ENCODE assay signal across 9 mouse cellular contexts in the genomic region with DNA sequence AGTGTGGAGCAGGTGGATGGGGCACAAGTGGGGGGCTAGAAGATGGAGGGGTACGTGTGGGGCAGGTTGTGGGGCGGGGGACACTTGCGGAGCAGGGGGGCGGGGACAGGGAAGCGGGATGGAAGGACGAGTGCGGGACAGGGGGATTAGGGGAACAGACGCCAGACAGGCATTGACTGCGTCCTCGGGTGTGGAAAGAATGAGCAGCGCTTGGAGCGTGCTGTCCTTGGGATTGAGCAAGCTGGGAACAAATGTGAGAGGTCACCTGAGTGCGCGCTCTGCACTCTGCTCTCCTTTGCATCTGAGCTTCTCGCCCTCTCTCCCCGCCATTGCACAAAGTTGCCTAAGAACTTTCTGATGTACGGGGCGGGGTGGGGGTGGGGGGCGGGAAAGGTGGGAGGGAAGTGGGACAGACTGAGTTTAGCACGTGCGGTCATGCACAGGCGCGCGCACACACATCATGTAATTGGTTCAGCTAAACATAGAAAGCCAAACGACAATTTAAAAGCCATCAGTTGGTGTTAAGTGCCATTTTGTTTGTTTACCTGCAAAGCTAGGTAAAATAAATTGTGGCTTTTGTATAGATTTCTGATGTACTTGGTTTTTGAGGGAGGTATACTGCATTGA. TPM values are rescaled to one million over a fixed set of nuclear protein-coding genes. Genes with fewer than 3 reads are reported as not detected.
DNase-seq lines count a peak whose midpoint lies in the region; ATAC-seq and TF ChIP-seq lines count a peak whose summit lies in the region.
"Had no signal": no experiment of that assay in that cellular context is flagged by ENCODE, and none has a peak within 500 bp of the region (broad histone marks: within the 10 kb centered on the region; RNA-seq: fewer than 3 reads in every experiment).

No protein-coding gene starts in this region.

- no peaks in the 10 kb centered on the region for H3K9me3 ChIP-seq in embryonic facial prominence, embryonic 10.5 days
- H3K9me3 ChIP-seq in heart, postnatal 0 days (replicated peaks; ENCODE audit: control insufficient read depth, low read length), result no peaks in the 10 kb centered on the region
- 0 out of 2 replicates have a peak, but pooled peaks cover 7% of the 10 kb centered on the region for H3K9me3 ChIP-seq in megakaryocyte, embryonic 14.5 days

- peak; percentile 66 for ATAC-seq in heart, postnatal 0 days (ENCODE audit: insufficient read depth, low read depth)

- TF ChIP-seq POLR2A in testis, adult 2 months (IDR thresholded peaks at IDR 0.05; ENCODE audit: control insufficient read depth, low read depth, low read length), result no peak

- peaks cover 21% of the 10 kb centered on the region for H3K4me1 ChIP-seq in embryonic facial prominence, embryonic 10.5 days
- H3K4me1 ChIP-seq in heart, postnatal 0 days (ENCODE audit: control insufficient read depth, insufficient read depth), result no peaks in the 10 kb centered on the region
- peaks cover 57% of the 10 kb centered on the region for H3K4me1 ChIP-seq in megakaryocyte, embryonic 14.5 days
- peaks cover 6% of the 10 kb centered on the region for H3K4me1 ChIP-seq in testis, adult 2 months (ENCODE audit: control insufficient read depth, insufficient read depth, low read length)

- peak overlapping the region; percentile 69 for H3K4me3 ChIP-seq in embryonic facial prominence, embryonic 10.5 days
- peak overlapping the region; percentile 60 for H3K4me3 ChIP-seq in heart, postnatal 0 days (ENCODE audit: low read depth, low read length)
- peak overlapping the region; percentile 100 for H3K4me3 ChIP-seq in megakaryocyte, embryonic 14.5 days (replicated peaks)
- peak overlapping the region; percentile 95 for H3K4me3 ChIP-seq in testis, adult 2 months (ENCODE audit: control insufficient read depth, low read depth, low read length)

- no peaks in the 10 kb centered on the region for H3K36me3 ChIP-seq in embryonic facial prominence, embryonic 10.5 days (replicated peaks)
- H3K36me3 ChIP-seq in heart, postnatal 0 days (replicated peaks; ENCODE audit: control insufficient read depth, insufficient read depth, low read length), result no peaks in the 10 kb centered on the region
- H3K36me3 ChIP-seq in megakaryocyte, embryonic 14.5 days (replicated peaks; ENCODE audit: low read length), result no peaks in the 10 kb centered on the region
- H3K36me3 ChIP-seq in testis, adult 2 months (ENCODE audit: control insufficient read depth, insufficient read depth, low read length), result no peaks in the 10 kb centered on the region

- H3K4me2 ChIP-seq in heart, postnatal 0 days (ENCODE audit: low read depth, low read length), result peak overlapping the region; percentile 90

- H3K27ac ChIP-seq in embryonic facial prominence, embryonic 10.5 days (replicated peaks), result peak overlapping the region; percentile 89
- peak overlapping the region; percentile 66 for H3K27ac ChIP-seq in heart, postnatal 0 days (ENCODE audit: low read depth)
- H3K27ac ChIP-seq in testis, adult 2 months (ENCODE audit: control insufficient read depth, insufficient read depth, low read depth, low read length), result no peak overlapping the region

- TF ChIP-seq CTCF in heart, postnatal 0 days (IDR thresholded peaks at IDR 0.05; ENCODE audit: low read depth), result no peak
- no peak for TF ChIP-seq CTCF in testis, adult 2 months (IDR thresholded peaks at IDR 0.05; ENCODE audit: control insufficient read depth, insufficient read depth, insufficient replicate concordance, low read depth, low read length)

- DNase-seq in A20 (ENCODE audit: low read depth, low spot score), result peak; percentile 81
- peak; percentile 33 for DNase-seq in MEL-GATA-1-ER (ENCODE audit: extremely low read depth, low read depth)
- DNase-seq in embryonic facial prominence, embryonic 10.5 days (ENCODE audit: low spot score), result peak; percentile 64
- DNase-seq in heart, postnatal 0 days (ENCODE audit: low spot score), result peak; percentile 71
- DNase-seq in kidney, postnatal 25 days, result peak; percentile 47 to 84
- DNase-seq in frontal cortex, postnatal 10 days (ENCODE audit: low spot score in 2 of 2), result no peak

- TF ChIP-seq EP300 in heart, postnatal 0 days (IDR thresholded peaks at IDR 0.05; ENCODE audit: low read depth), result no peak

- under 1% methylated on average over 25 of the region's 25 CpGs for WGBS in embryonic facial prominence, embryonic 10.5 days
- WGBS in heart, postnatal 0 days, result under 1% methylated on average over 24 of the region's 25 CpGs

- peak overlapping the region; percentile 58 for H3K9ac ChIP-seq in heart, postnatal 0 days (replicated peaks; ENCODE audit: low read depth, low read length)

- H3K27me3 ChIP-seq in embryonic facial prominence, embryonic 10.5 days (replicated peaks; ENCODE audit: low read depth, poor library complexity, severe bottlenecking), result peaks cover 8% of the 10 kb centered on the region; the same call in 1 of the 2 replicates
- H3K27me3 ChIP-seq in heart, postnatal 0 days (ENCODE audit: control insufficient read depth, insufficient read depth, low read length), result no peaks in the 10 kb centered on the region
- peaks cover 2% of the 10 kb centered on the region for H3K27me3 ChIP-seq in megakaryocyte, embryonic 14.5 days (replicated peaks)
- no peaks in the 10 kb centered on the region for H3K27me3 ChIP-seq in testis, adult 2 months (ENCODE audit: control insufficient read depth, insufficient read depth, low read length)

RNA-seq across cellular contexts. Expression of a gene that starts 0.8 kb away (rescaled TPM):
- 25.5 and 28.4 TPM in 2 replicates for polyA plus RNA-seq in embryonic facial prominence, embryonic 10.5 days (2016; fragmentation: Nextera tagmentation; extraction: Ambion mirVana)
- 48.7 and 52.2 TPM in 2 replicates for total RNA-seq in heart, postnatal 0 days (2014; rRNA removed; ENCODE audit: low replicate concordance)
- 44.1 and 50.2 TPM in 2 replicates for polyA plus RNA-seq in heart, postnatal 0 days (2015; fragmentation: Nextera tagmentation; extraction: Ambion mirVana)
- 103 and 210 TPM in 2 replicates for polyA plus RNA-seq in megakaryocyte, embryonic 14.5 days (2012; ENCODE audit: insufficient read depth, low replicate concordance)
- polyA plus RNA-seq in testis, adult 2 months (2012; rRNA removed), result 75.4 and 94.8 TPM in 2 replicates

RNA-seq across cellular contexts. Expression of a gene that starts 22.0 kb away (rescaled TPM):
- 96.0 and 106 TPM in 2 replicates for polyA plus RNA-seq in embryonic facial prominence, embryonic 10.5 days (2016; fragmentation: Nextera tagmentation; extraction: Ambion mirVana)
- 17.2 and 20.8 TPM in 2 replicates for total RNA-seq in heart, postnatal 0 days (2014; rRNA removed; ENCODE audit: low replicate concordance)
- polyA plus RNA-seq in heart, postnatal 0 days (2015; fragmentation: Nextera tagmentation; extraction: Ambion mirVana), result 48.7 and 55.0 TPM in 2 replicates
- polyA plus RNA-seq in megakaryocyte, embryonic 14.5 days (2012; ENCODE audit: insufficient read depth, low replicate concordance), result 1.3 and 38.3 TPM in 2 replicates
- polyA plus RNA-seq in testis, adult 2 months (2012; rRNA removed), result 15.9 and 17.9 TPM in 2 replicates

RNA-seq across cellular contexts. Expression of a gene that starts 43.6 kb away (rescaled TPM):
- polyA plus RNA-seq in embryonic facial prominence, embryonic 10.5 days (2016; fragmentation: Nextera tagmentation; extraction: Ambion mirVana), result 0.39 and 0.59 TPM in 2 replicates
- total RNA-seq in heart, postnatal 0 days (2014; rRNA removed; ENCODE audit: low replicate concordance), result 0.27 and 2.4 TPM in 2 replicates
- 1.0 TPM in 2 replicates for polyA plus RNA-seq in heart, postnatal 0 days (2015; fragmentation: Nextera tagmentation; extraction: Ambion mirVana)
- polyA plus RNA-seq in megakaryocyte, embryonic 14.5 days (2012; ENCODE audit: insufficient read depth, low replicate concordance), result not detected in 2 replicates
- polyA plus RNA-seq in testis, adult 2 months (2012; rRNA removed), result 0.14 and 0.20 TPM in 2 replicates

RNA-seq across cellular contexts. Expression of a gene that starts 48.0 kb away (rescaled TPM):
- polyA plus RNA-seq in embryonic facial prominence, embryonic 10.5 days (2016; fragmentation: Nextera tagmentation; extraction: Ambion mirVana), result 109 TPM in 2 replicates
- total RNA-seq in heart, postnatal 0 days (2014; rRNA removed; ENCODE audit: low replicate concordance), result 0.11 and 0.85 TPM in 2 replicates
- 14.7 and 15.6 TPM in 2 replicates for polyA plus RNA-seq in heart, postnatal 0 days (2015; fragmentation: Nextera tagmentation; extraction: Ambion mirVana)
- polyA plus RNA-seq in megakaryocyte, embryonic 14.5 days (2012; ENCODE audit: insufficient read depth, low replicate concordance), result 15.5 and 64.1 TPM in 2 replicates
- 43.1 and 49.6 TPM in 2 replicates for polyA plus RNA-seq in testis, adult 2 months (2012; rRNA removed)

RNA-seq across cellular contexts. Expression of a gene that starts 56.9 kb away (rescaled TPM):
- 0.27 and 0.43 TPM in 2 replicates for polyA plus RNA-seq in embryonic facial prominence, embryonic 10.5 days (2016; fragmentation: Nextera tagmentation; extraction: Ambion mirVana)
- total RNA-seq in heart, postnatal 0 days (2014; rRNA removed; ENCODE audit: low replicate concordance), result not detected in 2 replicates
- 0.11 TPM in 1 of 2 replicates, not detected in the other for polyA plus RNA-seq in heart, postnatal 0 days (2015; fragmentation: Nextera tagmentation; extraction: Ambion mirVana)
- not detected in 2 replicates for polyA plus RNA-seq in megakaryocyte, embryonic 14.5 days (2012; ENCODE audit: insufficient read depth, low replicate concordance)
- 0.28 and 0.42 TPM in 2 replicates for polyA plus RNA-seq in testis, adult 2 months (2012; rRNA removed)
- polyA plus RNA-seq: gonadal fat pad, adult 2 months had no signal

Comparison
In these comparisons a context has a peak if more than half of its experiments do, and no peak if none do; other contexts are left out.
1. DNase-seq: peak in A20 (single experiment), MEL-GATA-1-ER (single experiment), embryonic facial prominence, embryonic 10.5 days (single experiment), heart, postnatal 0 days (single experiment) and kidney, postnatal 25 days (2 of 2); none in frontal cortex, postnatal 10 days (0 of 2).
2. Peak in every context shown above with its lines, with median percentiles within 50 percentile points of each other: H3K4me3 ChIP-seq.